Mouse (Mus musculus) myocyte (in vitro differentiated cells): ENCODE results near the gene Rbbp5.

Source experiments
- CEBPB ChIP-seq: IDR thresholded peaks from 2 replicates; pipeline ENCODE4 v1.6.1; 2011; ENCODE audit warnings: mild to moderate bottlenecking, moderate library complexity; ENCODE audit not compliant: poor library complexity, insufficient read depth, severe bottlenecking
- E2F4 ChIP-seq: IDR thresholded peaks from one replicate; pipeline ENCODE4 v1.6.1; 2011; ENCODE audit warnings: mild to moderate bottlenecking, control low read depth, moderate library complexity; ENCODE audit not compliant: insufficient read depth
- MAX ChIP-seq: IDR thresholded peaks from one replicate; pipeline ENCODE4 v1.6.1; 2011; ENCODE audit warnings: low read depth, mild to moderate bottlenecking, control low read depth
- MYOD1 ChIP-seq, 3 experiments: IDR thresholded peaks; one replicate each; pipeline ENCODE4 v1.6.1; 2011; ENCODE audit warnings: control low read depth in 2 of 3, low read depth in 2 of 3, mild to moderate bottlenecking in 2 of 3, moderate library complexity in 1 of 3; ENCODE audit not compliant: insufficient read length in 2 of 3, control insufficient read depth in 1 of 3
- MYOG ChIP-seq, 3 experiments: IDR thresholded peaks; one replicate each; pipeline ENCODE4 v1.6.1; 2011; ENCODE audit warnings: control low read depth in 2 of 3, low read depth in 2 of 3, mild to moderate bottlenecking in 2 of 3; ENCODE audit not compliant: insufficient read length in 2 of 3, control insufficient read depth in 1 of 3, insufficient read depth in 1 of 3
- POLR2A ChIP-seq: IDR thresholded peaks from one replicate; pipeline ENCODE4 v1.6.1; 2011; ENCODE audit warnings: low read depth, mild to moderate bottlenecking, control low read depth, moderate library complexity; ENCODE audit not compliant: insufficient read length
- POLR2AphosphoS2 ChIP-seq: IDR thresholded peaks from one replicate; pipeline ENCODE4 v1.6.1; 2011; ENCODE audit warnings: low read depth, control low read depth; ENCODE audit not compliant: insufficient read length
- REST ChIP-seq: IDR thresholded peaks from one replicate; pipeline ENCODE4 v1.6.1; 2011; ENCODE audit warnings: mild to moderate bottlenecking, control low read depth, moderate library complexity; ENCODE audit not compliant: insufficient read depth, insufficient read length
- USF1 ChIP-seq: IDR thresholded peaks from one replicate; pipeline ENCODE4 v1.6.1; 2011; ENCODE audit warnings: low read depth, mild to moderate bottlenecking, control low read depth, moderate library complexity

GRCm38 (mm10) chr1:132525832-132526231, 48.7 kb downstream of the Rbbp5 start:
- TF ChIP-seq MYOD1 (IDR thresholded peaks at IDR 0.05; ENCODE audit: control insufficient read depth in 1 of 3, insufficient read length in 2 of 3, low read depth in 2 of 3) (no peak), USF1 (no peak), POLR2AphosphoS2 (no peak), POLR2A (no peak), E2F4 (no peak), MYOG (IDR thresholded peaks at IDR 0.05; ENCODE audit: control insufficient read depth in 1 of 3, insufficient read depth in 1 of 3, insufficient read length in 2 of 3, low read depth in 2 of 3) (no peak), MAX (no peak), REST (no peak), CEBPB (no peak)
